Mouse (Mus musculus) intestine, embryonic 14.5 days (tissue): ENCODE results near the gene Rpusd1. TPM values are rescaled to one million over a fixed set of nuclear protein-coding genes. Genes with fewer than 3 reads are reported as not detected.

Experiments
- ATAC-seq: fragments of 200-750 bp; cut with Nextera tagmentation; replicated peaks from 2 replicates; pipeline ENCODE4 v1.8.0; 2017; ENCODE audit warnings: low read depth, moderate number of reproducible peaks, moderate TSS enrichment, moderate library complexity; ENCODE audit not compliant: low FRiP score, low TSS enrichment
- DNase-seq: peaks from one replicate; pipeline ENCODE4 v3.0.0-alpha.2; 2018; ENCODE audit warnings: low spot score
- H3K27ac ChIP-seq: fragments of 300-500 bp; sonication (generic); 2 replicates; pipeline ENCODE4 v1.5.1; 2014; ENCODE audit warnings: low read depth, mild to moderate bottlenecking, control low read depth
- H3K27me3 ChIP-seq: fragments of 300-500 bp; sonication (generic); replicated peaks from 2 replicates; pipeline ENCODE4 v1.6.1; 2014; ENCODE audit warnings: low read length, control low read depth; ENCODE audit not compliant: control insufficient read depth, insufficient read depth
- H3K36me3 ChIP-seq: fragments of 300-500 bp; sonication (generic); 2 replicates; pipeline ENCODE4 v1.6.1; 2014; ENCODE audit warnings: low read length, control low read depth; ENCODE audit not compliant: control insufficient read depth, insufficient read depth
- H3K4me1 ChIP-seq: fragments of 300-500 bp; sonication (generic); replicated peaks from 2 replicates; pipeline ENCODE4 v1.6.1; 2014; ENCODE audit warnings: low read length, control low read depth, mixed read lengths; ENCODE audit not compliant: control insufficient read depth, insufficient read depth
- H3K4me2 ChIP-seq: fragments of 300-500 bp; sonication (generic); 2 replicates; pipeline ENCODE4 v1.6.1; 2014; ENCODE audit warnings: low read length
- H3K4me3 ChIP-seq: fragments of 300-500 bp; sonication (generic); 2 replicates; pipeline ENCODE4 v1.5.1; 2014; ENCODE audit warnings: low read depth, low read length, control low read depth, mixed read lengths
- H3K9ac ChIP-seq: fragments of 300-500 bp; sonication (generic); 2 replicates; pipeline ENCODE4 v1.6.1; 2014; ENCODE audit warnings: mild to moderate bottlenecking, low read length
- H3K9me3 ChIP-seq: fragments of 300-500 bp; sonication (generic); 2 replicates; pipeline ENCODE4 v1.6.1; 2016; ENCODE audit warnings: low read length, control low read depth; ENCODE audit not compliant: control insufficient read depth
- WGBS: fragments of 180-500 bp; shearing (Covaris S2); extraction: QIAGEN DNeasy Blood & Tissue Kit; methylation state at CpG from one replicate; pipeline ENCODE4 v1.1.7; 2014; 5-methylcytosine and 5-hydroxymethylcytosine counted together
- polyA plus RNA-seq: library from polyadenylated mRNA; unstranded; fragments of >200 nt; fragmentation: Nextera tagmentation; extraction: Ambion mirVana; gene quantifications from 2 replicates; pipeline ENCODE4 v1.2.1, GENCODE M21; 2014

The Rpusd1 gene
- polyA plus RNA-seq, 1 experiment from 2014 or later: 23.7 TPM

GRCm38 (mm10) chr17:25756378-25757242 lies 29.1 kb downstream of the Rpusd1 start:
- H3K36me3 ChIP-seq: no peaks in the 10 kb centered on the region
- H3K27me3 ChIP-seq: no peaks in the 10 kb centered on the region
- H3K4me1 ChIP-seq: peaks cover 11% of the 10 kb centered on the region
- no peak overlapping the region for H3K4me3 ChIP-seq
- H3K4me2 ChIP-seq: no peak overlapping the region
- H3K27ac ChIP-seq: peak overlapping the region; percentile 33; the same call in 1 of the 2 replicates
- no peak for DNase-seq
- ATAC-seq: peak; percentile 64; the same call in 1 of the 2 replicates
- H3K9ac ChIP-seq: no peak overlapping the region
- H3K9me3 ChIP-seq: no peaks in the 10 kb centered on the region
- 67% methylated on average over 9 of the region's 9 CpGs for WGBS

DNA sequence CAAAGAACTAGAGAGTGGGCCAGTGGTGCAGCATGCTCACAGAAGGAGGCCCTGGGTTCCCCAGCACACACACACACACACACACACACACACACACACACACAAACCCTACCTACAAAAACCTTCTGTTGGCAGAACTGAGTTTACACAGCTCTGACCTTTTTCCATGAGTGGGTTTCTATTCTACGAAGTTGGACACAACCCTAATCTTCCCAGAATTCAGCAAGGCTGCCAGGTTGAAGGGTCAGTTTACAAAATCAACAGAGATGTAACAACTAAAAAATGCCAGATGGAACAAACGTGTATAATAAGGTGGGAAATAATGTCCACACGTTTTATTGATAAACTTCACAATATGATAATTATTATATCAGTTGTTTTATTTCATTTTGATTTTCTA lies 30.2 kb downstream of the Rpusd1 start:
- Histone ChIP-seq H3K36me3 (no peaks in the 10 kb centered on the region), H3K4me1 (peaks cover 9% of the 10 kb centered on the region), H3K4me2 (no peak overlapping the region), H3K27me3 (no peaks in the 10 kb centered on the region), H3K27ac (no peak overlapping the region), H3K4me3 (no peak overlapping the region), H3K9ac (no peak overlapping the region), H3K9me3 (no peaks in the 10 kb centered on the region)
- ATAC-seq: no peak
- no peak for DNase-seq
- WGBS: 62% methylated on average over 3 of the region's 3 CpGs

DNA sequence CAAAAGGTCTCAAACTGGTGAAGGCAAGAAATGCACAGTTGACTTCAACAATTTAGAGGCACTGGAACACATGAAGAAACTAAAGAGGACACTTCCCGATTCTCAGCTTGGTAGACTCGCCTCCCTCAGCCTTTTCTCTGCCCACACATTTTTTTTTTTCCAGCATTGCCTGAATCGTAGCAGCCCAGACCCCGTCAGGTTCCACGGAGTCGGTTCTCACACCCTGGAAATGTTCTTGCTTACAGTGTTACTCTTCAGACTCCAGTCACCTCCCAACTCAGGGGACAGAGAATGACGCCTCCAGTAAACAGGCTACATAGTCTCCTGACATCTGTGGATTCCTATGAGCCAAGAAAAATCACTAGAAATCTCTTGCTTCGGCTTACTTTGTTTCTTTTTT lies 32.7 kb downstream of the Rpusd1 start:
- Histone ChIP-seq H3K4me2 (no peak overlapping the region), H3K27ac (no peak overlapping the region), H3K27me3 (no peaks in the 10 kb centered on the region), H3K9me3 (no peaks in the 10 kb centered on the region), H3K4me1 (peaks cover 9% of the 10 kb centered on the region), H3K9ac (no peak overlapping the region), H3K36me3 (no peaks in the 10 kb centered on the region), H3K4me3 (no peak overlapping the region)
- ATAC-seq (no peak), DNase-seq (no peak)
- WGBS: 71% methylated on average over 8 of the region's 8 CpGs

DNA sequence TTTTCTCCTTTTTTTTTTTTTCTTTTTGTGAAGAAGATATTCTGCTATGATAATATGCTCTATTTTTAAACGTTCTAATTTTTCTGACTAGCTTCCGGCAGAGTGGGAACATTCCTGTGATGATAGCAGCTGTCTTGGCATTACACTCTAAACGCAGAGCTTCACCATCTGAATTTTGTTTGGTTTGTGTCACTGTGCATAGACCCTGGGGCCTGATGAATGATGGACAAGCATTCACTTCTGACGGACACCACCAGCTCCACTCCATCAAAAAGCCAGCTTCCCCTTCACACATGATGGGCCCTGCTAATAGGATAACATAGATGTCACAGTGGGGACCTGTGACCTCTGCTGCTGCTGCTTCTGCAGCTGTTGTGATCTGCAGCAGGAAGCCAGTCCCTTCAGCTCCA lies 34.1 kb downstream of the Rpusd1 start:
- 56% methylated on average over 4 of the region's 4 CpGs for WGBS
- H3K4me2 ChIP-seq: no peak overlapping the region
- no peak for ATAC-seq
- no peak overlapping the region for H3K9ac ChIP-seq
- no peaks in the 10 kb centered on the region for H3K9me3 ChIP-seq
- H3K27me3 ChIP-seq: no peaks in the 10 kb centered on the region
- no peak for DNase-seq
- H3K4me3 ChIP-seq: no peak overlapping the region
- H3K36me3 ChIP-seq: no peaks in the 10 kb centered on the region
- peaks cover 3% of the 10 kb centered on the region for H3K4me1 ChIP-seq
- H3K27ac ChIP-seq: no peak overlapping the region

DNA sequence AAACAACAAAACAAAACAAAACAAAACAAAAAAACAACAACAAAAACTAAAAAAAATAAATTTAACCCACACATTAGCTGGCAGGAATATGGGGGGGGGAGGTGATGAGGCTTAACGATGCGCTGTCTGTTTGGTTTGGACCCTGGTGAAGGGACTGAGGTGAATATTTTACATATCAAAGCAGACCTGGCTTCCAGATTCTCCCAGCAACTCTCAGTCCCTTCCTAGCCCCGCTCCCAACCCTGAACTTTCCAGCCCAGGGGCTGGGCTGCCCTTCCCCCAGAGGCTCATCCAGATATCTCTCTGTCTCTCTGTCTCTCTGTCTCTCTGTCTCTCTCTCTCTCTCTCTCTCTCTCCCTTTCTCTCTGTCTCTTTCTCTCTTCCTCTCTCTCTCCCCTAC lies 35.1 kb downstream of the Rpusd1 start:
- DNase-seq (no peak), ATAC-seq (no peak)
- Histone ChIP-seq H3K9me3 (no peaks in the 10 kb centered on the region), H3K4me3 (no peak overlapping the region), H3K4me1 (no peaks in the 10 kb centered on the region), H3K27ac (no peak overlapping the region), H3K4me2 (no peak overlapping the region), H3K9ac (no peak overlapping the region), H3K36me3 (no peaks in the 10 kb centered on the region), H3K27me3 (no peaks in the 10 kb centered on the region)
- WGBS: 27% methylated on average over 3 of the region's 3 CpGs

- no peak overlapping the region for H3K27ac ChIP-seq
- H3K4me1 ChIP-seq: no peaks in the 10 kb centered on the region
- 68% methylated on average over 5 of the region's 5 CpGs for WGBS
- H3K9ac ChIP-seq: no peak overlapping the region
- no peak overlapping the region for H3K4me3 ChIP-seq
- no peak overlapping the region for H3K4me2 ChIP-seq
- H3K36me3 ChIP-seq: no peaks in the 10 kb centered on the region
- H3K27me3 ChIP-seq: no peaks in the 10 kb centered on the region
- no peaks in the 10 kb centered on the region for H3K9me3 ChIP-seq
- DNase-seq (no peak), ATAC-seq (no peak)
Observed at GRCm38 (mm10) chr17:25765886-25766285, 38.4 kb downstream of the Rpusd1 start.

GRCm38 (mm10) chr17:25769331-25769730 lies 41.9 kb downstream of the Rpusd1 start:
- Histone ChIP-seq H3K9me3 (no peaks in the 10 kb centered on the region), H3K4me3 (no peak overlapping the region), H3K4me1 (peaks cover 2% of the 10 kb centered on the region), H3K27ac (no peak overlapping the region), H3K4me2 (no peak overlapping the region), H3K9ac (no peak overlapping the region), H3K36me3 (no peaks in the 10 kb centered on the region), H3K27me3 (no peaks in the 10 kb centered on the region)
- DNase-seq: no peak
- 58% methylated on average over 9 of the region's 9 CpGs for WGBS
- no peak for ATAC-seq

DNA sequence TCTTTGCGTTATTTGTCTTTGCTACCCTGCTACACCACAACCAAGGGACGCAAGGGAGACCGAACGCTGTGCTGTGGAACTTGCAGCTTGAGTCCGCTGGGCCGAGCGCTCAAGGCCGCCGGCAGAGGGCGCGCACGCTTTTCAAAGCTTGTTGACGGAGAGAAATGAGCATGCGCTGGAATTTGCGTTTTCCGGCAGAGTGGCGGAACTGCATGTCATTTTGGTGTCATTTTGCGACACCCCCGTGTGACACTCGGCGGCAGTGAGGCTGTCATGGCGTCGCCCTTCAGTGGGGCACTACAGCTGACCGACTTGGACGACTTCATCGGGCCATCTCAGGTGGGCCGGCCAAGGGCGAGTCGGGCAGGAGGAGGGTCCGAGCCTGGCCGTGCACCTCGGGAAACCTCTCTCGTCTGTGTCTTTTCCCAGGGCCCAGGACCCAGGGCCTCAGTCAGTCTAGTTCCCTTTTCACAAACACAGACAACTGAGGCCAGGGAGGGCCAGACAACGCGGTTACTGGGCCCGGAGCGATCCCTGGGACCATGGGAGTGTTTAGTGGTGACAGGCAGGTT lies 46.2 kb downstream of the Rpusd1 start, which contains the start of gene Narfl:
Gene Narfl (plus strand): TSS at position 228 of the 572 bp plus-strand sequence.
- Histone ChIP-seq H3K27me3 (no peaks in the 10 kb centered on the region), H3K9me3 (no peaks in the 10 kb centered on the region), H3K9ac (peak within 1 kb of the TSS; percentile 69), H3K4me2 (peak within 1 kb of the TSS; percentile 57), H3K4me1 (peaks cover 9% of the 10 kb centered on the region), H3K4me3 (peak within 1 kb of the TSS; percentile 80), H3K36me3 (peaks cover 9% of the 10 kb centered on the region; the same call in 1 of the 2 replicates), H3K27ac (no peak within 1 kb of the TSS)
- ATAC-seq (peak; percentile 89), DNase-seq (peak; percentile 99)
- under 1% methylated on average over 37 of the region's 37 CpGs for WGBS
